Mouse (Mus musculus): ENCODE results near the gene Wdr19.
"Not testable (repeated sequence)": the region's sequence is repeated elsewhere in the genome, so short reads cannot be mapped to it uniquely, and the experiment has no call there.

- TF ChIP-seq GATA1, TAL1 (IDR thresholded peaks at IDR 0.05; ENCODE audit: low read length): not testable (repeated sequence)
Observed at GRCm38 (mm10) chr5:65299623-65300022, 100.1 kb downstream of the Wdr19 start.

Data from erythroblast, embryonic 14.5 days (primary cell).